Mouse (Mus musculus) left cerebral cortex, postnatal 14 days (tissue): ENCODE measurements around the gene Arxes2. TPM values are rescaled to one million over a fixed set of nuclear protein-coding genes. Genes with fewer than 3 reads are reported as not detected.
"Not testable (repeated sequence)": the region's sequence is repeated elsewhere in the genome, so short reads cannot be mapped to it uniquely, and the experiment has no call there.

Source experiments
- DNase-seq, 2 experiments: peaks; one replicate each; pipeline ENCODE4 v3.0.0; 2021 to 2022; ENCODE audit warnings: low spot score in 2 of 2, mixed read lengths in 1 of 2
- intact Hi-C: fragments of 180-260 bp; cut with DNase I; formaldehyde crosslinking; loops from one replicate; pipeline ENCODE4 v1.15.1; 2025
- total RNA-seq, 2 experiments: library from RNA; stranded (reverse); gene quantifications; 2 replicates each; pipeline ENCODE4 v1.2.3; 2021

Arxes2 gene
- total RNA-seq, 2 experiments from 2014 or later: 77.8 to 96.9 TPM

DNA sequence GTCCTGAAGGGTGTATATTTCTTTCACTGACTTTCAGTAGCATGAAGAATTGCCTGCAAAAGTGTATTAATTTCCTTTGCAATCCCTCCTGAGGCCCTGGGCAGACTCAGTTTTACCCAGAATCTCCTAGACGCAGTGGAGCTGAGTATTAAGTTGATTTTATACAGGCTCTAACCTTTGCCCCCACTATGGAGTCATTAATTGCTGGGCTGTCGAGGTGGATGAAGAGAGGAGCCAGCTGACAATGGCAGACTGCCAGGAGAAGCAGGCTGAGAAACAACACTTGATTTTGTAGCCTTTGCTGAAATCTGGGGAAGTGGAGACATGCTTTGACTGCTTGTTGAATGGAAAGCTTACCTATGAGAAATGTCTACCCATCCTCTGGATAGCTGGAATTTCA, 20.8 kb downstream of the Arxes2 start:
- intact Hi-C loops: no loop called here
- no peak for DNase-seq

DNA sequence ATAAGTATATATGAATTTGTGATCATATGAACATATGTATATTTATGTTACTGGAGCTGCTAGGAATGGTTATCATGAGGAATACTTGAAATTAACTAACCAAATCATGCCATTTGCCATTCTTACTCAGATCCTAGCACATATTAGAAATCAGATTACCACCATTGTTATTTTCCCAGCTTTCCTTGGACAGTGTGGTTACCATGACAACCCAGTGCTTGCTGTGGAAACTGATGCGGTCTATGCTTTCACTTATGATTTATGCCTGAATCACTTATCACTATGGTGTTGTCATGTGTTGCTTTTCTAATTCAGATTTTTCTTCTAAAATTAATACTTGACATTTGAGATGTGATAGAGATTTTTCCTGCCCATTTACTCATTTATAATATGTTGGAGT, 36.7 kb downstream of the Arxes2 start:
- peak in 1 of 2 experiments; percentile 6 for DNase-seq
- intact Hi-C loops: no loop called here

DNA sequence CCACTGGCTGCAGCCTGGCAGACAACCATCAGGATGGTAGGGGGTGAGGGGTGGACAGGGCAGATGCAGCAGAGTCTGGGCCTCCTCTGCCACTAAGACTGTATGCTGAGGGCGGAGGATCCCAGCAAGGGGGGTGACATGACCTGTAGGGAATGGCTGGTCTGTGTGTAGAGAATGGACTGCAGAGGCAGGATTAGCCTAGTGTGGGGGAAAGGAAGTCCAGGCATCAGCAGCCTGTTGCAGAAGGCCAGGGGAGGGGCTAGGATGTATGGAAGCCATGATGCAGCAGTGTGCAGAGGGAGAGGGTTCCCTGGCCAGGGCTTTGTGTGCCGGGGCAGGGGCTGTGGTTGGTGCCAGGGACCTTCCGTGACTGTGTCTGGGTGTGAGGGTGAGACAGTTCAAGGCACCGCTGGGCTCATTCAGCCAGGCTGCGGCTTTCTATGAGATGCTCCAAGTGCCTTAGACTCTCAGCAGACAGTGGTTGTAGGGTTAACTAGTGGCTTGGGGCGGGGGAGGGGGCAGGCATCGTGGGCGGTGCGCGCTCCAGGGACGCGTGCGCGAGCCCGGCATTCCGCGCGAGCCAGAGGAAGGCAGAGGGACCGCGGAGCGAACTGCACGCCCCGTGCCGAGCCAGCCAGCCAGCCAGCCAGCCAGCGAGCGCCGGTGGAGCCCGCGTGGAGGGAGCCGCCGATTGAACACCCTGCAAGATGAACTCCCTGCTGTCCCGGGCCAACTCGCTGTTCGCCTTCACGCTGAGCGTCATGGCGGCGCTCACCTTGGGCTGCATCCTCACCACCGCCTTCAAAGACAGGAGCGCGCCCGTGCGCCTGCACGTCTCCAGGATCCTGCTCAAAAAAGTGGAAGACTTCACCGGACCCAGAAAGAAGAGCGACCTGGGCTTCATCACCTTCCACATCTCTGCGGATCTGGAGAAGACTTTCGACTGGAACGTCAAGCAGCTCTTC, 39.5 kb downstream of the Arxes2 start, which contains the start of gene Arxes1:
Gene Arxes1, plus strand, starts transcription at position 569 of the 965 bp plus-strand sequence.
- intact Hi-C loops: not testable (repeated sequence)

DNA sequence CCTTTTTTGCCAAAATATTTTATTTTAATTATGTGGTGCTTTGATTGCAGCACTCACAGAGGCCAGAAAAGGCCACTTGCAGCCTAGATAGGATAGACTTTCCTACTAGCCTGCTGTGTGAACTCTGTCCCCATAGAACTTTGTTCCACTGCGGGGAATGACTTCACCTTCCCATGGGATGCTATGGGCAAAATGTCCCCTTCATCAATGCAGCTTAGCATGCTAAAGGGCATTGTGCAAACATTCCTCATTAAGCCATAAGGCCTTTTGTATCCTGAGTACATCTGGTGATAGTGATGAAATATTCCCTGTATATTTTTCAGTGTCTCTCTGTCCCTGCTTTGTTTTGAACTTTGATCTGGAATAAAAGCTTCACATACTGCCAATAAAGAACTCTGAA, 50.1 kb downstream of the Arxes2 start:
- intact Hi-C loops: no loop called here
- no peak for DNase-seq

More for the DNA sequence above, 39.5 kb downstream of the Arxes2 start, which contains the start of gene Arxes1:
- peak; percentile 12 to 17 for DNase-seq

Other genes with a start within 250 kb of the Arxes2 start
- 10 to 100 TPM; 66.2 to 71.2 TPM for gene Bhlhb9, start 196.2 kb upstream of the Arxes2 start, total RNA-seq
- gene Gprasp2, start 154.8 kb upstream of the Arxes2 start, total RNA-seq: 100 to 1,000 TPM; 152 to 170 TPM
- gene Arxes1, start 39.5 kb downstream of the Arxes2 start, total RNA-seq: 10 to 100 TPM; 57.2 to 59.4 TPM
- 100 to 1,000 TPM; 410 to 431 TPM for gene Bex2, start 74.4 kb downstream of the Arxes2 start, total RNA-seq
- gene Nxf3, start 91.4 kb downstream of the Arxes2 start, total RNA-seq: not detected
- gene Bex4, start 145.2 kb downstream of the Arxes2 start, total RNA-seq: 10 to 100 TPM; 19.9 to 29.8 TPM
- gene Tceal8, start 178.5 kb downstream of the Arxes2 start, total RNA-seq: 10 to 100 TPM; 36.8 to 42.7 TPM
- 100 to 1,000 TPM; 119 to 143 TPM for gene Tceal5, start 210.1 kb downstream of the Arxes2 start, total RNA-seq
- gene Tceal7, start 221.0 kb downstream of the Arxes2 start, total RNA-seq: 1 to 10 TPM; 3.6 to 5.8 TPM
- gene Bex1, start 221.7 kb downstream of the Arxes2 start, total RNA-seq: 100 to 1,000 TPM in 1 of 2 experiments, 10 to 100 TPM in 1; 95.2 to 113 TPM